Mouse (Mus musculus): ENCODE data around the gene Zfand2b. TPM values are rescaled to one million over a fixed set of nuclear protein-coding genes. Genes with fewer than 3 reads are reported as not detected.

The Zfand2b gene
- polyA plus RNA-seq, 1 experiment from 2014 or later, result 48.6 TPM

DNA sequence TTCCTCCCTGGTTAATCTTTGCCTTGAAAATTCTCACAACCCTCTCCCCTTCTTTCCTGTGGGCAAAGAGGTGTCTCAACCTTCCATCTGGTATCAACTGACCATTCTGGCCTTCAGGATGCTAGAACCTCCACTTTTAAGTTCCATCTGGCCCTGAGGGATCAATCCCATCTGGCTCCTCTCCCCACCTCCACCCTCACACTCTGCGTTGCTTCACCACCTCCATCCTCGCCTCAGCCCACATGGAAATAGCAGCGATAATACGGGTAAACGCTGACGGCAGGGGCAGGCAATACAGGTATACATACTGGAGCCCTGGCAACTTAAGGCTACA is 49.4 kb downstream of the Zfand2b start:
- 2% methylated on average over 6 of the region's 6 CpGs for WGBS
- no peak overlapping the region for H3K9ac ChIP-seq

GRCm38 (mm10) chr1:75218227-75219001 is 50.0 kb downstream of the Zfand2b start:
- H3K36me3 ChIP-seq, result peaks cover 25% of the 10 kb centered on the region
- WGBS, result 1% methylated on average over 38 of the region's 38 CpGs
- H3K9me3 ChIP-seq, result no peaks in the 10 kb centered on the region
- H3K9ac ChIP-seq, result peak overlapping the region; percentile 36; the same call in 1 of the 2 replicates
- H3K4me3 ChIP-seq, result peak overlapping the region; percentile 57
- ATAC-seq (ENCODE audit: insufficient number of reproducible peaks, low FRiP score, low TSS enrichment, low read depth), result peak; percentile 43; the same call in 1 of the 2 replicates
- peaks cover 53% of the 10 kb centered on the region for H3K27me3 ChIP-seq
- H3K27ac ChIP-seq, result peak overlapping the region; percentile 43
- H3K4me1 ChIP-seq, result peaks cover 22% of the 10 kb centered on the region
- peak overlapping the region; percentile 96 for H3K4me2 ChIP-seq

More for the DNA sequence above, 49.4 kb downstream of the Zfand2b start:
- Histone ChIP-seq H3K4me3 (peak overlapping the region; percentile 57), H3K27ac (0 out of 2 replicates have a peak overlapping the region, but pooled peaks have one; percentile 43), H3K9me3 (no peaks in the 10 kb centered on the region), H3K36me3 (peaks cover 31% of the 10 kb centered on the region), H3K27me3 (peaks cover 53% of the 10 kb centered on the region), H3K4me1 (peaks cover 24% of the 10 kb centered on the region), H3K4me2 (peak overlapping the region; percentile 96)
- ATAC-seq (ENCODE audit: insufficient number of reproducible peaks, low FRiP score, low TSS enrichment, low read depth), result no peak

GRCm38 (mm10) chr1:75219078-75219477 is 50.6 kb downstream of the Zfand2b start:
- under 1% methylated on average over 24 of the region's 24 CpGs for WGBS
- ATAC-seq (ENCODE audit: insufficient number of reproducible peaks, low FRiP score, low TSS enrichment, low read depth), result peak; percentile 81
- H3K9me3 ChIP-seq, result no peaks in the 10 kb centered on the region
- peak overlapping the region; percentile 96 for H3K4me2 ChIP-seq
- H3K36me3 ChIP-seq, result peaks cover 19% of the 10 kb centered on the region
- peak overlapping the region; percentile 36 for H3K9ac ChIP-seq
- peak overlapping the region; percentile 43; the same call in 1 of the 2 replicates for H3K27ac ChIP-seq
- H3K4me3 ChIP-seq, result peak overlapping the region; percentile 57
- peaks cover 22% of the 10 kb centered on the region for H3K4me1 ChIP-seq
- peaks cover 53% of the 10 kb centered on the region for H3K27me3 ChIP-seq

DNA sequence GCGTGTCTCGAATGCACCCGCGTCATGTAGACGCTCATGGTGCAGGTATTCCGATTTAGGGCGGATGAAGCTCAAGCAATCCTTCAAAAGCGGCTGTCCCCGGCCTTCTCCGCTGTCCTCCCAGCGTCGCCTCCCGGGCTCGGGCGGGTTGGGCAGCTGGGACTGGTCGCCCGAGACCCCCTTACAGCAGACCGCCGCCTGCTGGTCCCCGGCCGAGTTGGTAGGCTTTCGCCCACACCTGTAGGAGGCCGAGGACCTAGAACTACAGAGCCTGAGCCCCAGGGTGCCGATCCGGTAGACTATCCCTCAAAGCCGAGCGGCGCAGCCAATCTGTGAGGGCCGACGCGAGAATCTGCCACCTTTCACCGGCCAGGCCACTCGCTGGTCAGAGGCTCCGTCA is 51.1 kb downstream of the Zfand2b start, which contains the start of gene Tuba4a:
Gene Tuba4a (minus strand): TSS at position 335 of the 400 bp plus-strand sequence.
- Histone ChIP-seq H3K36me3 (peaks cover 14% of the 10 kb centered on the region), H3K4me3 (peak within 1 kb of the TSS; percentile 57), H3K27ac (peak within 1 kb of the TSS; percentile 43), H3K4me2 (peak within 1 kb of the TSS; percentile 96), H3K4me1 (peaks cover 22% of the 10 kb centered on the region), H3K9ac (peak within 1 kb of the TSS; percentile 36), H3K27me3 (peaks cover 53% of the 10 kb centered on the region), H3K9me3 (no peaks in the 10 kb centered on the region)
- ATAC-seq (ENCODE audit: insufficient number of reproducible peaks, low FRiP score, low TSS enrichment, low read depth), result no peak
- 2% methylated on average over 34 of the region's 34 CpGs for WGBS

Small RNA genes within 50 kb of the gene (microRNA-seq; reads per million reads assigned to microRNA genes)
- gene Gm27943, result not detected

Other genes with a start within 250 kb of the Zfand2b start
- not detected in 2 replicates for gene Cfap65, start 233.0 kb upstream of the Zfand2b start, polyA plus RNA-seq (2015; fragmentation: Nextera tagmentation; extraction: Ambion mirVana)
- gene Ihh, start 217.0 kb upstream of the Zfand2b start, polyA plus RNA-seq (2015; fragmentation: Nextera tagmentation; extraction: Ambion mirVana), result 4.8 and 8.2 TPM in 2 replicates
- gene Nhej1, start 43.4 kb upstream of the Zfand2b start, polyA plus RNA-seq (2015; fragmentation: Nextera tagmentation; extraction: Ambion mirVana), result 10.7 and 10.9 TPM in 2 replicates
- gene Slc23a3, start 34.8 kb upstream of the Zfand2b start, polyA plus RNA-seq (2015; fragmentation: Nextera tagmentation; extraction: Ambion mirVana), result 0.19 and 0.35 TPM in 2 replicates
- 43.8 and 46.8 TPM in 2 replicates for gene Cnppd1, start 25.9 kb upstream of the Zfand2b start, polyA plus RNA-seq (2015; fragmentation: Nextera tagmentation; extraction: Ambion mirVana)
- gene Retreg2, start 25.9 kb upstream of the Zfand2b start, polyA plus RNA-seq (2015; fragmentation: Nextera tagmentation; extraction: Ambion mirVana), result 41.5 and 47.3 TPM in 2 replicates
- gene Abcb6, start 11.7 kb downstream of the Zfand2b start, polyA plus RNA-seq (2015; fragmentation: Nextera tagmentation; extraction: Ambion mirVana), result 28.3 and 29.5 TPM in 2 replicates
- gene Ankzf1, start 23.5 kb downstream of the Zfand2b start, polyA plus RNA-seq (2015; fragmentation: Nextera tagmentation; extraction: Ambion mirVana), result 28.0 and 30.7 TPM in 2 replicates
- gene Atg9a, start 23.6 kb downstream of the Zfand2b start, polyA plus RNA-seq (2015; fragmentation: Nextera tagmentation; extraction: Ambion mirVana), result 33.9 TPM in 2 replicates
- 16.7 and 19.0 TPM in 2 replicates for gene Glb1l, start 42.2 kb downstream of the Zfand2b start, polyA plus RNA-seq (2015; fragmentation: Nextera tagmentation; extraction: Ambion mirVana)
- gene Stk16, start 42.2 kb downstream of the Zfand2b start, polyA plus RNA-seq (2015; fragmentation: Nextera tagmentation; extraction: Ambion mirVana), result 119 TPM in 2 replicates
- gene Tuba4a, start 51.2 kb downstream of the Zfand2b start, polyA plus RNA-seq (2015; fragmentation: Nextera tagmentation; extraction: Ambion mirVana), result 124 and 168 TPM in 2 replicates
- not detected in 2 replicates for gene A630095N17Rik, start 63.5 kb downstream of the Zfand2b start, polyA plus RNA-seq (2015; fragmentation: Nextera tagmentation; extraction: Ambion mirVana)
- gene Dnajb2, start 67.8 kb downstream of the Zfand2b start, polyA plus RNA-seq (2015; fragmentation: Nextera tagmentation; extraction: Ambion mirVana), result 44.5 and 49.5 TPM in 2 replicates
- gene Ptprn, start 95.9 kb downstream of the Zfand2b start, polyA plus RNA-seq (2015; fragmentation: Nextera tagmentation; extraction: Ambion mirVana), result 0.12 and 0.14 TPM in 2 replicates
- gene Resp18, start 109.8 kb downstream of the Zfand2b start, polyA plus RNA-seq (2015; fragmentation: Nextera tagmentation; extraction: Ambion mirVana), result 0.35 TPM in 1 of 2 replicates, not detected in the other
- 117 TPM in 2 replicates for gene Dnpep, start 149.3 kb downstream of the Zfand2b start, polyA plus RNA-seq (2015; fragmentation: Nextera tagmentation; extraction: Ambion mirVana)
- gene Des, start 191.7 kb downstream of the Zfand2b start, polyA plus RNA-seq (2015; fragmentation: Nextera tagmentation; extraction: Ambion mirVana), result 74.4 and 227 TPM in 2 replicates
- 15.4 and 16.3 TPM in 2 replicates for gene Speg, start 206.7 kb downstream of the Zfand2b start, polyA plus RNA-seq (2015; fragmentation: Nextera tagmentation; extraction: Ambion mirVana)

All from limb, embryonic 15.5 days (tissue).